Mouse (Mus musculus): ENCODE data around the gene Trabd2b.

GRCm38 (mm10) chr4:114434766-114435165, 28.2 kb downstream of the Trabd2b start:
- TF ChIP-seq CTCF (IDR thresholded peaks at IDR 0.05; ENCODE audit: borderline replicate concordance, extremely low read depth, insufficient read depth, insufficient read length) = no peak
- no peak for TF ChIP-seq POLR2A (IDR thresholded peaks at IDR 0.05; ENCODE audit: borderline replicate concordance, extremely low read depth, insufficient read depth, insufficient read length, poor library complexity, severe bottlenecking)
